Mouse (Mus musculus): ENCODE results near the gene Sla2.
"Not testable (repeated sequence)": the region's sequence is repeated elsewhere in the genome, so short reads cannot be mapped to it uniquely, and the experiment has no call there.

GRCm38 (mm10) chr2:156902411-156902810 lies 15.4 kb upstream of the Sla2 start:
- not testable (repeated sequence) for TF ChIP-seq TBP (conservative IDR thresholded peaks at IDR 0.05; ENCODE audit: low read depth, low read length); ZKSCAN1 (IDR thresholded peaks at IDR 0.05; ENCODE audit: borderline replicate concordance, low read depth, low read length); MAZ (IDR thresholded peaks at IDR 0.05; ENCODE audit: low read depth, low read length); TCF12 (IDR thresholded peaks at IDR 0.05; ENCODE audit: low read depth, low read length); E2F4 (IDR thresholded peaks at IDR 0.05; ENCODE audit: insufficient replicate concordance, low read depth, low read length); POLR2A (IDR thresholded peaks at IDR 0.05; ENCODE audit: low read depth, low read length); CTCF (conservative IDR thresholded peaks at IDR 0.05 in 1 of 2, IDR thresholded peaks at IDR 0.05 in 1 of 2; ENCODE audit: low read depth in 2 of 2, low read length in 2 of 2)
